Mouse (Mus musculus) forebrain, embryonic 13.5 days (tissue): ENCODE measurements around the gene Mrpl35. TPM values are rescaled to one million over a fixed set of nuclear protein-coding genes. Genes with fewer than 3 reads are reported as not detected.

ENCODE experiments used
- ATAC-seq: fragments of 200-750 bp; cut with Nextera tagmentation; 2 replicates; pipeline ENCODE4 v1.8.0; 2017
- H3K27ac ChIP-seq: fragments of 300-500 bp; sonication (generic); 2 replicates; pipeline ENCODE4 v1.5.1; 2015; ENCODE audit warnings: inconsistent platforms, mild to moderate bottlenecking, moderate library complexity
- H3K27me3 ChIP-seq: fragments of 300-500 bp; sonication (generic); 2 replicates; pipeline ENCODE4 v1.6.1; 2015; ENCODE audit warnings: mild to moderate bottlenecking, inconsistent platforms
- H3K36me3 ChIP-seq: fragments of 300-500 bp; sonication (generic); 2 replicates; pipeline ENCODE4 v1.6.1; 2015; ENCODE audit warnings: mild to moderate bottlenecking, inconsistent platforms; ENCODE audit not compliant: poor library complexity, severe bottlenecking
- H3K4me1 ChIP-seq: fragments of 300-500 bp; sonication (generic); 2 replicates; pipeline ENCODE4 v1.6.1; 2015; ENCODE audit warnings: inconsistent platforms
- H3K4me2 ChIP-seq: fragments of 300-500 bp; sonication (generic); 2 replicates; pipeline ENCODE4 v1.6.1; 2015; ENCODE audit warnings: inconsistent platforms, mild to moderate bottlenecking, moderate library complexity
- H3K4me3 ChIP-seq: fragments of 300-500 bp; sonication (generic); 2 replicates; pipeline ENCODE4 v1.5.1; 2015; ENCODE audit warnings: mild to moderate bottlenecking, inconsistent platforms
- H3K9ac ChIP-seq: fragments of 300-500 bp; sonication (generic); 2 replicates; pipeline ENCODE4 v1.6.1; 2015; ENCODE audit warnings: mild to moderate bottlenecking, inconsistent platforms
- H3K9me3 ChIP-seq: fragments of 300-500 bp; sonication (generic); replicated peaks from 2 replicates; pipeline ENCODE4 v1.6.1; 2016; ENCODE audit warnings: inconsistent platforms
- WGBS: fragments of 180-500 bp; shearing (Covaris S2); methylation state at CpG from one replicate; pipeline ENCODE4 v1.1.7; 2015; 5-methylcytosine and 5-hydroxymethylcytosine counted together
- polyA plus RNA-seq: library from polyadenylated mRNA; unstranded; fragments of >200 nt; fragmentation: Nextera tagmentation; extraction: Ambion mirVana; gene quantifications from 2 replicates; pipeline ENCODE4 v1.2.1, GENCODE M21; 2015

Mrpl35 gene
- polyA plus RNA-seq, 1 experiment from 2014 or later, result 55.7 TPM

DNA sequence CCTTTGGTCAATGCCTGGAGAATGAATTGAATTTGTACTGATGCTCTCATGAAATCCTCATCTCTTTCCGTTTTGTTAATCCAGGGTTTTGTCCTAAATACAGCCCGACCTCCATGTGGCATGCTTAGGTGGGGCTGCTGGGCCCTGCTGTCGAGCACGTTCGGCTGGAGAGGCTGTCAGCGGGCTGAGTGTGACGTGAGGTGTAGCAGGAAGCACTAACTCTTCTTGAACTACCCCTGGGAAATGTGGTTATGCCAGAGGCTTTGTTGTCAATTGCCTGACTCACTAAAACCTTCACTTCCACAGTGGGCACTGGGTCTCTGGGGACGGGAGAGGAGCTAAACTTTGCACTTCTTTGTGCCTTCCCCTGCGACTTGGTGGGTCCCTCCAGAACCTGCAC, 38.4 kb downstream of the Mrpl35 start:
- Histone ChIP-seq H3K4me2 (no peak overlapping the region), H3K9ac (no peak overlapping the region), H3K27me3 (no peaks in the 10 kb centered on the region), H3K27ac (no peak overlapping the region), H3K9me3 (no peaks in the 10 kb centered on the region), H3K4me3 (no peak overlapping the region), H3K36me3 (peaks cover 9% of the 10 kb centered on the region), H3K4me1 (no peaks in the 10 kb centered on the region)
- WGBS, result 87% methylated on average over 9 of the region's 9 CpGs
- ATAC-seq, result no peak

GRCm38 (mm10) chr6:71783165-71783564, 43.6 kb downstream of the Mrpl35 start:
- Histone ChIP-seq H3K27ac (no peak overlapping the region), H3K4me3 (no peak overlapping the region), H3K4me1 (no peaks in the 10 kb centered on the region), H3K36me3 (peaks cover 30% of the 10 kb centered on the region), H3K9ac (no peak overlapping the region), H3K9me3 (no peaks in the 10 kb centered on the region), H3K27me3 (no peaks in the 10 kb centered on the region), H3K4me2 (no peak overlapping the region)
- 88% methylated on average over 5 of the region's 5 CpGs for WGBS
- no peak for ATAC-seq

GRCm38 (mm10) chr6:71780431-71780830, 46.3 kb downstream of the Mrpl35 start:
- WGBS, result 92% methylated on average over 7 of the region's 7 CpGs
- ATAC-seq, result no peak
- H3K36me3 ChIP-seq, result peaks cover 34% of the 10 kb centered on the region

DNA sequence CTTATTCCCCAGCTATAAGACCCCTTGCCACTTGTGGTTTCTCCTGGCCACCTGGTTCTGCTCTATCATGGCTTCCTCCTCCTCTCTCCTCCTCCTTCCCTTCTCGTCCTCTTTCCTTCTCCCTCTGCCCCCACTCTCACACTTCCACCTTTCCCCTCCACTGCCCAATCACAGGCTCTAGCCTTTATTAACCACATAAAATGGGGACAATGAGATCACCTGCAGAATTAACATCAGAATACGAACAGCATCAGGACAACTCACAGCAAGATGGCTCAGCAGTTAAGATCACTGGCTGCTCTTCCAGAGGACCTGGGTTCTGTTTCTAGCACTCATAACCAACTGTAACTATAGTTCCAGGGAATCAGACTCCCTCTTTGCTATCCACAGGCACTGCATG, 46.9 kb downstream of the Mrpl35 start:
- no peak overlapping the region for H3K4me3 ChIP-seq
- ATAC-seq, result no peak
- no peaks in the 10 kb centered on the region for H3K27me3 ChIP-seq
- H3K9me3 ChIP-seq, result no peaks in the 10 kb centered on the region
- H3K9ac ChIP-seq, result no peak overlapping the region
- H3K36me3 ChIP-seq, result peaks cover 34% of the 10 kb centered on the region
- WGBS, result 58% methylated on average over 2 of the region's 2 CpGs
- no peak overlapping the region for H3K27ac ChIP-seq
- no peaks in the 10 kb centered on the region for H3K4me1 ChIP-seq
- no peak overlapping the region for H3K4me2 ChIP-seq

More at GRCm38 (mm10) chr6:71780431-71780830, 46.3 kb downstream of the Mrpl35 start:
- no peaks in the 10 kb centered on the region for H3K9me3 ChIP-seq
- H3K27me3 ChIP-seq, result no peaks in the 10 kb centered on the region
- no peak overlapping the region for H3K4me2 ChIP-seq
- H3K9ac ChIP-seq, result no peak overlapping the region
- H3K4me3 ChIP-seq, result no peak overlapping the region
- no peak overlapping the region for H3K27ac ChIP-seq
- H3K4me1 ChIP-seq, result no peaks in the 10 kb centered on the region

- Histone ChIP-seq H3K9ac (no peak overlapping the region), H3K36me3 (peaks cover 22% of the 10 kb centered on the region), H3K27me3 (no peaks in the 10 kb centered on the region), H3K4me1 (no peaks in the 10 kb centered on the region), H3K4me3 (no peak overlapping the region), H3K9me3 (no peaks in the 10 kb centered on the region), H3K4me2 (no peak overlapping the region), H3K27ac (no peak overlapping the region)
- 75% methylated on average over 5 of the region's 5 CpGs for WGBS
- ATAC-seq, result no peak
These were observed 48.8 kb downstream of the Mrpl35 start for GRCm38 (mm10) chr6:71778016-71778415.

GRCm38 (mm10) chr6:71772636-71773208, 54.0 kb downstream of the Mrpl35 start:
- Histone ChIP-seq H3K27ac (peak overlapping the region; percentile 68), H3K4me3 (no peak overlapping the region)

GRCm38 (mm10) chr6:71772156-71772555, 54.6 kb downstream of the Mrpl35 start:
- no peaks in the 10 kb centered on the region for H3K9me3 ChIP-seq
- no peak overlapping the region for H3K4me3 ChIP-seq
- 0 out of 2 replicates have a peak, but pooled peaks cover 3% of the 10 kb centered on the region for H3K4me1 ChIP-seq
- H3K4me2 ChIP-seq, result no peak overlapping the region
- H3K27me3 ChIP-seq, result no peaks in the 10 kb centered on the region
- no peak overlapping the region for H3K9ac ChIP-seq
- peaks cover 25% of the 10 kb centered on the region for H3K36me3 ChIP-seq
- H3K27ac ChIP-seq, result peak overlapping the region; percentile 68
- ATAC-seq, result peak; percentile 66; the same call in 1 of the 2 replicates
- WGBS, result 84% methylated on average over 6 of the region's 6 CpGs

More at GRCm38 (mm10) chr6:71772636-71773208, 54.0 kb downstream of the Mrpl35 start:
- H3K4me1 ChIP-seq, result 0 out of 2 replicates have a peak, but pooled peaks cover 3% of the 10 kb centered on the region
- 92% methylated on average over 7 of the region's 7 CpGs for WGBS
- ATAC-seq, result no peak
- no peaks in the 10 kb centered on the region for H3K27me3 ChIP-seq
- no peak overlapping the region for H3K4me2 ChIP-seq
- no peak overlapping the region for H3K9ac ChIP-seq
- no peaks in the 10 kb centered on the region for H3K9me3 ChIP-seq
- H3K36me3 ChIP-seq, result peaks cover 25% of the 10 kb centered on the region

- Histone ChIP-seq H3K4me3 (no peak overlapping the region), H3K9ac (no peak overlapping the region), H3K27ac (no peak overlapping the region), H3K36me3 (peaks cover 24% of the 10 kb centered on the region), H3K4me1 (0 out of 2 replicates have a peak, but pooled peaks cover 3% of the 10 kb centered on the region), H3K4me2 (no peak overlapping the region), H3K9me3 (no peaks in the 10 kb centered on the region), H3K27me3 (no peaks in the 10 kb centered on the region)
- WGBS, result 93% methylated on average over 4 of the region's 4 CpGs
- no peak for ATAC-seq
These were observed 55.5 kb downstream of the Mrpl35 start for GRCm38 (mm10) chr6:71771282-71771681.

- Histone ChIP-seq H3K4me3 (no peak overlapping the region), H3K36me3 (peaks cover 22% of the 10 kb centered on the region)
- WGBS, result 98% methylated on average over 4 of the region's 4 CpGs
These were observed 55.9 kb downstream of the Mrpl35 start for GRCm38 (mm10) chr6:71770856-71771255.

GRCm38 (mm10) chr6:71769901-71770690, 56.7 kb downstream of the Mrpl35 start:
- 75% methylated on average over 12 of the region's 12 CpGs for WGBS
- ATAC-seq, result no peak
- H3K27me3 ChIP-seq, result no peaks in the 10 kb centered on the region

More at GRCm38 (mm10) chr6:71770856-71771255, 55.9 kb downstream of the Mrpl35 start:
- H3K27me3 ChIP-seq, result no peaks in the 10 kb centered on the region
- H3K27ac ChIP-seq, result no peak overlapping the region
- no peak overlapping the region for H3K4me2 ChIP-seq
- H3K4me1 ChIP-seq, result 0 out of 2 replicates have a peak, but pooled peaks cover 3% of the 10 kb centered on the region
- no peak overlapping the region for H3K9ac ChIP-seq
- no peak for ATAC-seq
- no peaks in the 10 kb centered on the region for H3K9me3 ChIP-seq

GRCm38 (mm10) chr6:71767761-71768160, 59.0 kb downstream of the Mrpl35 start:
- Histone ChIP-seq H3K27me3 (no peaks in the 10 kb centered on the region), H3K36me3 (peaks cover 30% of the 10 kb centered on the region), H3K4me2 (no peak overlapping the region), H3K9ac (no peak overlapping the region), H3K27ac (no peak overlapping the region), H3K4me1 (0 out of 2 replicates have a peak, but pooled peaks cover 2% of the 10 kb centered on the region), H3K9me3 (no peaks in the 10 kb centered on the region), H3K4me3 (no peak overlapping the region)
- WGBS, result 71% methylated on average over 4 of the region's 4 CpGs
- no peak for ATAC-seq

More at GRCm38 (mm10) chr6:71769901-71770690, 56.7 kb downstream of the Mrpl35 start:
- H3K27ac ChIP-seq, result no peak overlapping the region
- 0 out of 2 replicates have a peak, but pooled peaks cover 3% of the 10 kb centered on the region for H3K4me1 ChIP-seq
- H3K36me3 ChIP-seq, result peaks cover 22% of the 10 kb centered on the region
- no peaks in the 10 kb centered on the region for H3K9me3 ChIP-seq
- no peak overlapping the region for H3K4me2 ChIP-seq
- H3K9ac ChIP-seq, result no peak overlapping the region
- no peak overlapping the region for H3K4me3 ChIP-seq
